Mouse (Mus musculus): ENCODE data around the gene Bach2.

DNA sequence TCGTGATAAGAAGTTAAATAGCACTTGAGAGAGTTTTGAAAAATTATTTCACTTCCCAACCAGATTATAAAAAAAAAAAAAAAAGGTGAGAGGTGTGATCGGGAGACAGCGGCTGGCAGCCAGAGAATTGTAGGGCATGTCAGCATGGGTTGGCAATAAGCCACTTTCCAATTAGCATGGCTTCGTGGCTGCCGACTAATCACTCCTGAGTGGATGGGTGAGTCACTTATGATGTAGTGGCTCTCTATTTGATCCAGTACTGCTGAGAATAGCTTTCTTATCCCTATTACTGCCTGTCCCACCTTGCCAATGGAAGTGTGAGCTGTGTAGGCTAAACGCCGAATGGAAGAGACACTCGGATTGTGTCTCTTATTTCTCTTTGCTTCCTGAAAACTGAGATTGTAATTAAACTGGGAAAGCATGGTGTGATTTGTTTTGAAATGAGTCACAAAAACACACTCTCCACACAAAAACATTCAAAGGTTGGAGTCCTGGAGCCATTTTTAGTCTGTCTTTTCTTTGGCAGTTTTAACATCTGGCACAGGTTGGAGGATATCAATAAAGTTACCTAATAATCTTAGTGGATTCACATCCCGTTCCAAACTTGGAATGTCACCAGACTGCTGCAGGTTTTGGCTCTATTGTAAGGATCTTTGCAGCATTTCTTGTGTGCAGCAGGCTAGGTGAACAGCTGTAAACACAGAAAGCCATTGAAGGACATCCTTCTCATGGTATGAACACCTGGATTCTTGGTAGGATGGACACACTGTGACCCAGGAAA lies 271.4 kb downstream of the Bach2 start:
- TF ChIP-seq CTCF (IDR thresholded peaks at IDR 0.05; ENCODE audit: control insufficient read depth, insufficient read depth, insufficient read length) (no peak), USF1 (IDR thresholded peaks at IDR 0.05; ENCODE audit: low read depth) (no peak), MYOD1 (IDR thresholded peaks at IDR 0.05; ENCODE audit: control insufficient read depth, insufficient read length, low read depth) (no peak), MYOG (IDR thresholded peaks at IDR 0.05; ENCODE audit: control insufficient read depth, extremely low read depth, insufficient read length) (no peak), MAX (IDR thresholded peaks at IDR 0.05) (no peak), CEBPB (IDR thresholded peaks at IDR 0.05; ENCODE audit: low read depth) (no peak)

Data from C2C12 (cell line).